Mouse (Mus musculus): ENCODE data around the gene Ttc30a1.
"Not testable (repeated sequence)": the region's sequence is repeated elsewhere in the genome, so short reads cannot be mapped to it uniquely, and the experiment has no call there.

DNA sequence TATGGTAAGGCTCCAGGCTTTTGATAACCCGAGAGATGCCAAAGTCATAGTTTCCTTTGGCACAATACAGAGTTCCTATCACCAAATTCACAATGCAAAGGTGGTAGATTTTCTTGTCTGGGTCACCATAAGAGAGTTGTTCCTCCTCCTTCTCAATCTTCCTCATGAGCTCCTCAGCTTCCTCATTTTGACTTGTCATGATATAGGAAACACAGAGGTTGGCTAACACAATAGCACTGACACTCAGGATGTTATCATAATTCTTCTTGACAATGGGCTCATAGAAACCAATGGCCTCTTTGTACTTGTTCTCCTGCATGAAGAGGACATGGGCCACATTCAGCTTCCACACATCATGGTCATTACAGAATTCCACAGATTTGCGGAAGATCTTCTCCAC lies 45.1 kb downstream of the Ttc30a1 start:
- not testable (repeated sequence) for TF ChIP-seq CTCF, EP300 (IDR thresholded peaks at IDR 0.05; ENCODE audit: low read depth)

Data from liver, postnatal 0 days (tissue).